Mouse (Mus musculus) spleen, adult 12 weeks (tissue): ENCODE measurements around the gene Wfikkn2.
A peak's percentile ranks its signal among the peaks of the same experiment; 100 is the strongest.

ENCODE experiments used
- DNase-seq: peaks from one replicate; pipeline ENCODE4 v3.0.0; 2022; ENCODE audit warnings: low spot score

Wfikkn2 gene

GRCm38 (mm10) chr11:94221257-94221656, 24.5 kb downstream of the Wfikkn2 start:
- DNase-seq, result no peak

GRCm38 (mm10) chr11:94216247-94216646, 29.6 kb downstream of the Wfikkn2 start:
- no peak for DNase-seq

DNA sequence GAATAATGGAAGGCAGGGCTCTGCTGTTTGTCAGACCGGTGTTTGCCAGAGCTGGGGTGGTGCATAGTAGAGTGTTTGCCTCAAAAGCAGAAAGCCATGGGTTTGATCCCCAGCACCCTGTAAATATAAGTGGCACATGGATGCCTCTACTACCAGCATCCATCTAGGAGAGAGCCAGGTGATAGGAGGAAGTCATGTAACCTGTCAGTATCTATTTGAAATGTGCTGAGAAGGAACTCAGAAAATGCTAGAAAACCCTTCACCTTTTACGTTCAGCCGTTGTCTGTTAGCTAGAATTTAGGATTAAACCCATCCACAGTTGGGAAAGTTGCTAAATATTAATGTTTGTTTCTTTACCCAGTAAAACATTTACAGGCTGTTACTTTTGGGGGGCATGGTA, 30.2 kb downstream of the Wfikkn2 start:
- DNase-seq, result no peak

DNA sequence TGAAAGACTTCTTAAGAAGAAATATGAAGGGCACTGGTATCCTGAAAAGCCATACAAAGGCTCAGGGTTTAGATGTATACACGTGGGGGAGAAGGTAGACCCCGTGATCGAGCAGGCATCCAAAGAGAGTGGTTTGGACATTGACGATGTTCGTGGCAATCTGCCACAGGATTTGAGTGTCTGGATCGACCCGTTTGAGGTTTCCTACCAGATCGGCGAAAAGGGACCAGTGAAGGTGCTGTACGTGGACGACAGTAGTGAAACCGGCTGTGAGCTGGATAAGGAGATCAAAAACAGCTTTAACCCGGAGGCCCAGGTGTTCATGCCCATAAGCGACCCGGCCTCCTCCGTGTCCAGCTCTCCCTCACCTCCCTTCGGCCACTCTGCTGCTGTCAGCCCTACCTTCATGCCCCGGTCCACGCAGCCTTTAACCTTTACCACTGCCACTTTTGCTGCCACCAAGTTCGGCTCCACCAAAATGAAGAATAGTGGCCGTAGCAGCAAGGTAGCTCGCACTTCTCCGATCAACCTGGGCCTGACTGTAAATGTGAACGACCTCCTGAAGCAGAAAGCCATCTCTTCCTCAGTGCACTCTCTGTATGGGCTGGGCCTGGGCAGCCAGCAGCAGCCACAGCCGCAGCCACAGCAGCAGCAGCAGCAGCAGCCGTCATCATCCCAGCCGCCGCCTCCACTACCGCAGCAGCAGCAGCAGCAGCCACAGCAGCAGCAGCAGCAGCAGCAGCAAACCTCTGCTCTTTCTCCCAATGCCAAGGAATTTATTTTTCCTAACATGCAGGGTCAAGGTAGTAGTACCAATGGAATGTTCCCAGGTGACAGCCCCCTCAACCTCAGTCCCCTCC, 31.8 kb downstream of the Wfikkn2 start:
- DNase-seq, result no peak

DNA sequence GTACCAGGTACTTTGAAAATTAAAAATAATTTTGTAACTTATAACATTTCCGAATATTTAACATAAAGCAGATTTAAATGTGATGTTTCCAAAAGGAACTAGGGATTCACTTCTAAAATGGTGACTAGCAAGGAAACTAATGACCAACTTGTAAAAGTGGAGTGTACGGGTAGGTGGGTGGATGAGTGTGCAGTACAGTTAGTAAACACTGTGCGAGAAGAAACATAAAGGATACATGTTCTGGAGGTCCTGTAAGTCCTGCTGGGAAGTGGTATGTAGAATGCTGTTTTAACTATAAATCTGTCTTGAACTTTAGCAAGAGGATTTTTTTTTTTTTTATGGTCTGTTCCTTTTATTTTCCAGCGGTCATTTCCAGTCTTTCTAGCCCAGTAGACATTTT, 32.8 kb downstream of the Wfikkn2 start:
- no peak for DNase-seq

GRCm38 (mm10) chr11:94212489-94212836, 33.3 kb downstream of the Wfikkn2 start:
- no peak for DNase-seq

GRCm38 (mm10) chr11:94211651-94212488, 33.9 kb downstream of the Wfikkn2 start:
- DNase-seq, result peak; percentile 47

- peak; percentile 93 for DNase-seq
Measured at GRCm38 (mm10) chr11:94211124-94211603, 34.6 kb downstream of the Wfikkn2 start, which contains the start of gene Tob1. Gene Tob1 (plus strand): TSS chr11:94211454.

DNA sequence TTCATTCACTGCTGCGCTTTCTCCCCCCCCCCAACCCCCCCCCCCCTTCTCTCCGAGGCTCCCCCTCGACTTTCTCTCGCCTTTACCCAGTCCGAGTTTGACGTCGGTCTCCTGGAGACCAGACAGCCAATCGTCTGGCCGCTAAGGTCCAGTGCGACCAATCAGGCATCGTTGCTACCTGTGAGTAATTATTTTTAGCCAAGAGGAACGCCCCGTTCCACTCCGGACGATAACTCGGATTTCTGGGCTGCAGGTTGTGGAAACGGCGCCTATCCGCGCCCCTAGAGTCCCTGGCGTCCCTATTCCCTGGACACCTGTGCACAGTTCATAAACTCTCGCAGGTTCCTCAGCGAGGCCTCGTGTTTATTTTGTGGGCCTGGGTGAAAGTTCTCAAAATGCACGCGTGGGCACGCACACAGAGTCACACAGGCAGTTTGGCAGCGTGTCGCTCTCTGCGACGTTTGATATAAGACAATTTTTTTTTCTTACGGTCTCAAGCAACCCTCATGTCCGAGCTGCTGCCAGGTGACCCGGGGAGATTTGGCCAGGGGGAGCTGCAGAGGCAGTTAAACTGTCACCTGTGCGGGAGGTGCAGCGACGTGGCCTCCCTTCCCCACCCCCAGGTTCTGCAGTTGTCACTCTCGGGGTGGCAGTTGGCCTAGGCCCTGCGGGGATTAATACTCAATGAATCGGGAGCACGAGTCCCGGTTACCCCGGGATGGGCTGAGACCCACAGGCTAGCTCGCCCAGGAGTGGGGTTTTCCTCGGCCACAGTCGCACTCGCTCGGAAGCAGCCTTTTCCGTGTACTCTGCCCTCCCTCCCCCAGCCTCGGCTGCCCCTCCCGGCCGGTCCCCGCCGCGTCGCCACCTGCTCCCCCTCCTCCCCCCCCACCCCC, 35.4 kb downstream of the Wfikkn2 start:
- peak; percentile 79 for DNase-seq

GRCm38 (mm10) chr11:94209695-94210131, 36.1 kb downstream of the Wfikkn2 start:
- no peak for DNase-seq

GRCm38 (mm10) chr11:94208811-94209675, 36.8 kb downstream of the Wfikkn2 start:
- no peak for DNase-seq

DNA sequence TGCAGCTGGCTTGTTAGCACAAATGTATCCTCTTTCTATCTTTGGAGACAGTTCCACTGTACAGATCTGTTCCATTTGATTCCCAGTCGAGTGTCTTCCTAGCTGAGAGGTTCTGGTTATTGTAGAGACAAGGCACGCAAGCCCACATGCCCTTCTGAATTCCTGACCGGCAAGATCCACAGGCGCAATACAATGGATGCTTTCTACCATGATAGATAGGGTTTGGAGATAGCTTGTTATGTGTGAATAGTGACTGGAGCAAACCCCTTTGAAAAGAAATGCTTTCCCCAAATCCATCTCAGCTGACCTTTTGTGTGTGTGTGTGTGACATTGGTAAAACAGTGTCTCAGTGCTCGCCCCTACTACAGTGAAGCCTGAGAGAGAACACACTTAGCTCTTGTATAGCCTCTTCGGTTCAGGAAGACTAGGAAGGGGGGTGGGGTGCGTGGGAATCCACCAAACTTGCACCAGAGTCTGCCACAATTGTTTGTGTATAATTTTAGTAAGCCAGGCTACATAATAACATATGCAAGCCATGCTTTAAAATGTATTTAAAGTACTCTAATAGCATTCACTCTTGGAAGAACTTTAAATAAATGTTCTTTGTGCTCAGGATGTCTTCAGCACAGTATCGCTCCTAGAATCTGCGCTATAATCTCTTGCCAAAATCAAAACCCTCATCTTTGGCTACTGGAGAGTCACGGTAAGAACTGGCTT, 39.2 kb downstream of the Wfikkn2 start:
- DNase-seq, result no peak

GRCm38 (mm10) chr11:94203066-94203465, 42.7 kb downstream of the Wfikkn2 start:
- DNase-seq, result no peak

DNA sequence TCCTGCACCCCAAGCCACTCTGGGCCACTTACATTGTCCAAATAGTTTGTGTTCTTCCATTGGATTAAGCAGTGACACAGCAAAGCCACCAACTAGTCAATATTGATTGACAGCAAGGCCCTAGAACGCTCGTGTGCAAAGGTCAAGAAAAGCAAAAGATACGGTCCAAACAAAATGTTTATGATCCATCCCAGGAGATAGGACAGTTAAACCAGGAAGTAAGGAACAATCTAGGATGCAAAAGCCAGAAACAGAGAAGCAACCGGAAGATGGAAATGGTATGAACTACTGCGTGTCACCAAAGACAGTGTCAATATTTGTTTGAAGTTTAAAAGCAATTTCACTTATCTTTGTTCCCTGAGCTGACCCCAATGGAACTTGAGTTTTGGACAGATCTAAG, 43.7 kb downstream of the Wfikkn2 start:
- no peak for DNase-seq

- DNase-seq, result no peak
Measured at GRCm38 (mm10) chr11:94200422-94200821, 45.4 kb downstream of the Wfikkn2 start.

DNA sequence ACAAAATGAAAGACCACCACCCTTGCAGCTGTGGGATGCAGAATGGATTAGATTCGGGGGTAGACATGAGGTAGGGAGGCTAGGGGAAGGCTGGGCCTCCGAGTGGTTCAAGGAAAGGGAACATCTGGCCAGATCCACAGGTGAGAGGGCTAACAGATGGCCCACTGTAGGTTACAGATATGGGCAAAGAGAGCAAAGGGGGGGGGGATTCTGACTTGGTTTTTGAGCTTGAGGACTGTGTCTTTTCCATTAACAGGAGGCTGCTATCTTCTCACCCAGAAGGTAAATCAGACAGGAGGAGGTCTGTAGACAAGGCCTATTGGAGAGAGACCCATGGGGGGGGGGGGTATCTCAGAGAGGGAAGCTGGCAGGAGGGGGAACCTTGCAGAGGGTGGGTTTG, 46.0 kb downstream of the Wfikkn2 start:
- DNase-seq, result no peak

DNA sequence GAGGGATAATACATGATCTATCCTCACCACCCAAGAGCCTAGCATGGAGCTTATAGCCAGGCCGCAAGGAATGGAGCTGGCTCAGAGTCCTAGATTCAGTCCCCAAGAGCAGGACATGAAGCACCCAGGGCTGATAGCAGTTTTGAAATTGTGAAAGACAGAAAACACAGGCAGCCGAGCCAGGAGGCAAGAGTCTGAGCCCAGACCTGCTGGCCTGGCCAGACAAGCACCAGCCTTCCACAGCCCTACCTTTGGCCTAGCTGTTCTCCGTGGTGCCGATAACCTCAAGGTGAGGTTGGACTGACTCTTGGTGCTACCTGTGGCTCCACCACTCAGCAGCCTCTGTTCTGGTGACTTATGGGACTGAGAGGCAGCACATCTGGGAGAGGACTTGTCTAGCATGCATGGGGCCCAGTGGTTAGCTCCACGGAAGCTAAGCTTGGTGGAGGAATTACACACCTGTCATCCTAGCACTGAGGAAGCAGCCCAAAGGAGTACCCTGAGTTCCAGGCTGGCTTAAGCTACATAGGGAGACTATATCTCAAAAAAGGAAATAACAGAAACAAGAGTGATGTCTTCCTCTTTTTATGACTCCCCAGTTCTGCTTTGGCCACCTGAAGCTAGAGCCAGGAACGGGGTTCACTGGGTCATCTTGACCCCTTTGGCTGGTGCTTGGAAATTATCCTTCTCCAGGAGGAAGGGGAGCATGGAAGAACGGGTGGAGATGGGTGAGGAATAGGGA, 47.2 kb downstream of the Wfikkn2 start:
- DNase-seq, result no peak

GRCm38 (mm10) chr11:94196311-94196710, 49.5 kb downstream of the Wfikkn2 start:
- DNase-seq, result no peak

- DNase-seq, result no peak
Measured at GRCm38 (mm10) chr11:94193109-94193508, 52.7 kb downstream of the Wfikkn2 start.
